Mouse (Mus musculus) heart, embryonic 11.5 days (tissue): ENCODE results near the gene Cobl. TPM values are rescaled to one million over a fixed set of nuclear protein-coding genes. Genes with fewer than 3 reads are reported as not detected.

Source experiments
- ATAC-seq: fragments of 200-750 bp; cut with Nextera tagmentation; replicated peaks from 2 replicates; pipeline ENCODE4 v1.8.0; 2017; ENCODE audit warnings: moderate library complexity; ENCODE audit not compliant: insufficient number of reproducible peaks, low FRiP score, low TSS enrichment
- H3K27ac ChIP-seq: fragments of 300-500 bp; sonication (generic); 2 replicates; pipeline ENCODE4 v1.5.1; 2014; ENCODE audit warnings: mild to moderate bottlenecking, low read depth, low read length
- H3K27me3 ChIP-seq: fragments of 300-500 bp; sonication (generic); 2 replicates; pipeline ENCODE4 v1.6.1; 2014; ENCODE audit warnings: mild to moderate bottlenecking, low read length, mixed read lengths; ENCODE audit not compliant: control insufficient read depth, insufficient read depth
- H3K36me3 ChIP-seq: fragments of 300-500 bp; sonication (generic); 2 replicates; pipeline ENCODE4 v1.6.1; 2014; ENCODE audit warnings: mild to moderate bottlenecking, low read length, moderate library complexity, mixed read lengths; ENCODE audit not compliant: control insufficient read depth, insufficient read depth
- H3K4me1 ChIP-seq: fragments of 300-500 bp; sonication (generic); 2 replicates; pipeline ENCODE4 v1.6.1; 2014; ENCODE audit warnings: low read length; ENCODE audit not compliant: control insufficient read depth, insufficient read depth
- H3K4me2 ChIP-seq: fragments of 300-500 bp; sonication (generic); 2 replicates; pipeline ENCODE4 v1.6.1; 2014; ENCODE audit warnings: mild to moderate bottlenecking, moderate library complexity
- H3K4me3 ChIP-seq: fragments of 300-500 bp; sonication (generic); 2 replicates; pipeline ENCODE4 v1.5.1; 2014; ENCODE audit warnings: low read depth, low read length
- H3K9ac ChIP-seq: fragments of 300-500 bp; sonication (generic); 2 replicates; pipeline ENCODE4 v1.6.1; 2014; ENCODE audit warnings: mild to moderate bottlenecking, low read depth, low read length, moderate library complexity
- H3K9me3 ChIP-seq: fragments of 300-500 bp; sonication (generic); replicated peaks from 2 replicates; pipeline ENCODE4 v1.6.1; 2016; ENCODE audit warnings: low read length; ENCODE audit not compliant: control insufficient read depth
- WGBS: fragments of 180-500 bp; shearing (Covaris S2); extraction: QIAGEN DNeasy Blood & Tissue Kit; methylation state at CpG from one replicate; pipeline ENCODE4 v1.1.7; 2014; ENCODE audit not compliant: insufficient replicate concordance; 5-methylcytosine and 5-hydroxymethylcytosine counted together
- polyA plus RNA-seq: library from polyadenylated mRNA; unstranded; fragments of >200 nt; fragmentation: Nextera tagmentation; extraction: Ambion mirVana; gene quantifications from 2 replicates; pipeline ENCODE4 v1.2.1, GENCODE M21; 2014

Cobl gene
- polyA plus RNA-seq, 1 experiment from 2014 or later, result 31.4 TPM

GRCm38 (mm10) chr11:12416899-12417298 lies 47.9 kb downstream of the Cobl start:
- WGBS, result 77% methylated on average over 7 of the region's 7 CpGs
- no peaks in the 10 kb centered on the region for H3K27me3 ChIP-seq
- H3K4me2 ChIP-seq, result no peak overlapping the region
- no peaks in the 10 kb centered on the region for H3K4me1 ChIP-seq
- no peaks in the 10 kb centered on the region for H3K9me3 ChIP-seq
- no peak for ATAC-seq
- no peak overlapping the region for H3K27ac ChIP-seq
- H3K36me3 ChIP-seq, result no peaks in the 10 kb centered on the region
- no peak overlapping the region for H3K9ac ChIP-seq
- no peak overlapping the region for H3K4me3 ChIP-seq

GRCm38 (mm10) chr11:12415329-12415728 lies 49.4 kb downstream of the Cobl start:
- Histone ChIP-seq H3K4me2 (no peak overlapping the region), H3K9ac (no peak overlapping the region), H3K9me3 (no peaks in the 10 kb centered on the region), H3K4me1 (no peaks in the 10 kb centered on the region), H3K4me3 (no peak overlapping the region), H3K36me3 (no peaks in the 10 kb centered on the region), H3K27ac (no peak overlapping the region), H3K27me3 (no peaks in the 10 kb centered on the region)
- ATAC-seq, result no peak
- WGBS, result 73% methylated on average over 3 of the region's 3 CpGs

GRCm38 (mm10) chr11:12411950-12412349 lies 52.8 kb downstream of the Cobl start:
- Histone ChIP-seq H3K4me2 (no peak overlapping the region), H3K9ac (no peak overlapping the region), H3K4me3 (no peak overlapping the region), H3K4me1 (no peaks in the 10 kb centered on the region), H3K27ac (no peak overlapping the region), H3K9me3 (no peaks in the 10 kb centered on the region), H3K36me3 (no peaks in the 10 kb centered on the region), H3K27me3 (no peaks in the 10 kb centered on the region)
- 73% methylated on average over 1 of the region's 1 CpGs for WGBS
- no peak for ATAC-seq

GRCm38 (mm10) chr11:12411075-12411807 lies 53.5 kb downstream of the Cobl start:
- no peak overlapping the region for H3K9ac ChIP-seq
- H3K27ac ChIP-seq, result no peak overlapping the region
- no peak for ATAC-seq
- H3K4me2 ChIP-seq, result no peak overlapping the region
- no peaks in the 10 kb centered on the region for H3K27me3 ChIP-seq
- H3K4me3 ChIP-seq, result no peak overlapping the region
- 83% methylated on average over 4 of the region's 4 CpGs for WGBS
- H3K4me1 ChIP-seq, result no peaks in the 10 kb centered on the region
- H3K9me3 ChIP-seq, result no peaks in the 10 kb centered on the region
- no peaks in the 10 kb centered on the region for H3K36me3 ChIP-seq

- H3K9ac ChIP-seq, result no peak overlapping the region
- H3K9me3 ChIP-seq, result no peaks in the 10 kb centered on the region
- H3K27me3 ChIP-seq, result no peaks in the 10 kb centered on the region
- WGBS, result 64% methylated on average over 4 of the region's 4 CpGs
- H3K36me3 ChIP-seq, result no peaks in the 10 kb centered on the region
- H3K27ac ChIP-seq, result no peak overlapping the region
- ATAC-seq, result no peak
- no peaks in the 10 kb centered on the region for H3K4me1 ChIP-seq
- H3K4me2 ChIP-seq, result no peak overlapping the region
- no peak overlapping the region for H3K4me3 ChIP-seq
Measured at GRCm38 (mm10) chr11:12409463-12409862, 55.3 kb downstream of the Cobl start.

- H3K27me3 ChIP-seq, result no peaks in the 10 kb centered on the region
- H3K27ac ChIP-seq, result no peak overlapping the region
- no peaks in the 10 kb centered on the region for H3K36me3 ChIP-seq
- no peaks in the 10 kb centered on the region for H3K4me1 ChIP-seq
- ATAC-seq, result no peak
- H3K4me2 ChIP-seq, result no peak overlapping the region
- H3K9me3 ChIP-seq, result no peaks in the 10 kb centered on the region
- WGBS, result 76% methylated on average over 6 of the region's 6 CpGs
- no peak overlapping the region for H3K4me3 ChIP-seq
- H3K9ac ChIP-seq, result no peak overlapping the region
Measured at GRCm38 (mm10) chr11:12407834-12408233, 56.9 kb downstream of the Cobl start.

- Histone ChIP-seq H3K4me2 (no peak overlapping the region), H3K9me3 (no peaks in the 10 kb centered on the region), H3K4me1 (peaks cover 15% of the 10 kb centered on the region), H3K36me3 (no peaks in the 10 kb centered on the region), H3K4me3 (no peak overlapping the region), H3K9ac (no peak overlapping the region), H3K27ac (no peak overlapping the region), H3K27me3 (no peaks in the 10 kb centered on the region)
- ATAC-seq, result no peak
- 83% methylated on average over 2 of the region's 2 CpGs for WGBS
Measured at GRCm38 (mm10) chr11:12399903-12400302, 64.9 kb downstream of the Cobl start.

- H3K9me3 ChIP-seq, result no peaks in the 10 kb centered on the region
- ATAC-seq, result no peak
- no peaks in the 10 kb centered on the region for H3K36me3 ChIP-seq
- no peak overlapping the region for H3K9ac ChIP-seq
- no peak overlapping the region for H3K4me3 ChIP-seq
- H3K27me3 ChIP-seq, result no peaks in the 10 kb centered on the region
- no peak overlapping the region for H3K4me2 ChIP-seq
- H3K27ac ChIP-seq, result no peak overlapping the region; the same call in 1 of the 2 replicates
- H3K4me1 ChIP-seq, result peaks cover 22% of the 10 kb centered on the region
Measured at GRCm38 (mm10) chr11:12396196-12396595, 68.6 kb downstream of the Cobl start.

GRCm38 (mm10) chr11:12394701-12395100 lies 70.1 kb downstream of the Cobl start:
- WGBS, result 66% methylated on average over 1 of the region's 1 CpGs
- H3K27me3 ChIP-seq, result no peaks in the 10 kb centered on the region
- no peak for ATAC-seq
- no peaks in the 10 kb centered on the region for H3K36me3 ChIP-seq
- peaks cover 22% of the 10 kb centered on the region for H3K4me1 ChIP-seq
- no peak overlapping the region for H3K4me3 ChIP-seq
- peak overlapping the region; percentile 58; the same call in 1 of the 2 replicates for H3K27ac ChIP-seq
- no peak overlapping the region for H3K4me2 ChIP-seq
- no peak overlapping the region for H3K9ac ChIP-seq
- H3K9me3 ChIP-seq, result no peaks in the 10 kb centered on the region
